Mouse (Mus musculus): Measurements from ENCODE around the gene Fam122a. TPM values are rescaled to one million over a fixed set of nuclear protein-coding genes. Genes with fewer than 3 reads are reported as not detected.

Fam122a gene
- polyA plus RNA-seq, 1 experiment from 2014 or later: 40.3 TPM

GRCm38 (mm10) chr19:24431381-24431780 lies 45.8 kb downstream of the Fam122a start:
- no peaks in the 10 kb centered on the region for H3K4me1 ChIP-seq (replicated peaks; ENCODE audit: control insufficient read depth, insufficient read depth, low read length)
- DNase-seq (ENCODE audit: low spot score) (no peak), ATAC-seq (replicated peaks; ENCODE audit: low FRiP score) (no peak)
- no peaks in the 10 kb centered on the region for H3K27me3 ChIP-seq (replicated peaks; ENCODE audit: control insufficient read depth, insufficient read depth, low read length)
- H3K36me3 ChIP-seq (ENCODE audit: control insufficient read depth, insufficient read depth, low read length): no peaks in the 10 kb centered on the region
- no peak overlapping the region for H3K27ac ChIP-seq (ENCODE audit: low read depth, low read length)
- H3K4me3 ChIP-seq (ENCODE audit: low read depth, low read length): no peak overlapping the region
- no peak overlapping the region for H3K9ac ChIP-seq (ENCODE audit: low read depth, low read length)
- 88% methylated on average over 2 of the region's 2 CpGs for WGBS
- H3K4me2 ChIP-seq: no peak overlapping the region
- H3K9me3 ChIP-seq (ENCODE audit: control insufficient read depth, low read length): no peaks in the 10 kb centered on the region

GRCm38 (mm10) chr19:24428011-24428410 lies 49.1 kb downstream of the Fam122a start:
- no peak overlapping the region for H3K9ac ChIP-seq (ENCODE audit: low read depth, low read length)
- no peaks in the 10 kb centered on the region for H3K27me3 ChIP-seq (replicated peaks; ENCODE audit: control insufficient read depth, insufficient read depth, low read length)
- no peaks in the 10 kb centered on the region for H3K4me1 ChIP-seq (replicated peaks; ENCODE audit: control insufficient read depth, insufficient read depth, low read length)
- ATAC-seq (replicated peaks; ENCODE audit: low FRiP score): no peak
- no peak for DNase-seq (ENCODE audit: low spot score)
- H3K36me3 ChIP-seq (ENCODE audit: control insufficient read depth, insufficient read depth, low read length): no peaks in the 10 kb centered on the region
- H3K4me3 ChIP-seq (ENCODE audit: low read depth, low read length): no peak overlapping the region
- H3K4me2 ChIP-seq: no peak overlapping the region
- no peaks in the 10 kb centered on the region for H3K9me3 ChIP-seq (ENCODE audit: control insufficient read depth, low read length)
- 96% methylated on average over 3 of the region's 3 CpGs for WGBS
- H3K27ac ChIP-seq (ENCODE audit: low read depth, low read length): no peak overlapping the region

DNA sequence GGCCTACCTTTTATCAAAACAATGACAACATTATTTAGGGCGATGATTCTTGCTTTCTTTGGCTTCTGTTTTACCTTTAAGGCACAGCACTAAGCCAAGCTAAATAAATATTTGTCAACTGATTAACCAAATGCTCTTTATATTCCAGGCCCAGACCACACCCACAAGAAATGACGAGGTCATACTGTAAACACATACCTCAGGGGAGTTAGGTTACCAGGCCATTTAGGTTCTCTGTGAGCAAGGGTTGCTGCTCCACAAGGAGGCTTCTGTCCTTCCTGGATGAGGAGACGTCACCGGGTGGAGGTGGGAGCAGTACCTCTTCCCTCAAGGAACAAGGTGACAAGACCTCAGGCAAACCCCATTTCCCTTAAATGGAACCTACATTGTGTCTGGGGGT lies 49.9 kb downstream of the Fam122a start:
- ATAC-seq (replicated peaks; ENCODE audit: low FRiP score) (no peak), DNase-seq (ENCODE audit: low spot score) (no peak)
- Histone ChIP-seq H3K4me2 (no peak overlapping the region), H3K36me3 (ENCODE audit: control insufficient read depth, insufficient read depth, low read length) (no peaks in the 10 kb centered on the region), H3K9me3 (ENCODE audit: control insufficient read depth, low read length) (no peaks in the 10 kb centered on the region), H3K27ac (ENCODE audit: low read depth, low read length) (no peak overlapping the region), H3K27me3 (replicated peaks; ENCODE audit: control insufficient read depth, insufficient read depth, low read length) (no peaks in the 10 kb centered on the region), H3K4me3 (ENCODE audit: low read depth, low read length) (no peak overlapping the region), H3K9ac (ENCODE audit: low read depth, low read length) (no peak overlapping the region), H3K4me1 (replicated peaks; ENCODE audit: control insufficient read depth, insufficient read depth, low read length) (no peaks in the 10 kb centered on the region)
- WGBS: 68% methylated on average over 4 of the region's 4 CpGs

GRCm38 (mm10) chr19:24426759-24427181 lies 50.4 kb downstream of the Fam122a start:
- Histone ChIP-seq H3K27ac (ENCODE audit: low read depth, low read length) (no peak overlapping the region), H3K4me3 (ENCODE audit: low read depth, low read length) (no peak overlapping the region), H3K4me1 (replicated peaks; ENCODE audit: control insufficient read depth, insufficient read depth, low read length) (no peaks in the 10 kb centered on the region), H3K9ac (ENCODE audit: low read depth, low read length) (no peak overlapping the region), H3K4me2 (no peak overlapping the region), H3K9me3 (ENCODE audit: control insufficient read depth, low read length) (no peaks in the 10 kb centered on the region), H3K27me3 (replicated peaks; ENCODE audit: control insufficient read depth, insufficient read depth, low read length) (no peaks in the 10 kb centered on the region), H3K36me3 (ENCODE audit: control insufficient read depth, insufficient read depth, low read length) (no peaks in the 10 kb centered on the region)
- DNase-seq (ENCODE audit: low spot score): no peak
- no peak for ATAC-seq (replicated peaks; ENCODE audit: low FRiP score)
- 83% methylated on average over 7 of the region's 7 CpGs for WGBS

Other genes with a start within 250 kb of the Fam122a start
- 82.8 and 91.1 TPM in 2 replicates for gene Fxn, start 196.8 kb downstream of the Fam122a start, polyA plus RNA-seq (2014; fragmentation: Nextera tagmentation; extraction: Ambion mirVana)
- gene Pip5k1b, start 78.5 kb upstream of the Fam122a start, polyA plus RNA-seq (2014; fragmentation: Nextera tagmentation; extraction: Ambion mirVana): 5.6 and 7.1 TPM in 2 replicates
- gene Tmem252, start 196.7 kb upstream of the Fam122a start, polyA plus RNA-seq (2014; fragmentation: Nextera tagmentation; extraction: Ambion mirVana): 1.0 and 1.3 TPM in 2 replicates